Mouse (Mus musculus): ENCODE data around the gene Pik3c2g. TPM values are rescaled to one million over a fixed set of nuclear protein-coding genes. Genes with fewer than 3 reads are reported as not detected.
A peak's percentile ranks its signal among the peaks of the same experiment; 100 is the strongest.
"Not testable (repeated sequence)": the region's sequence is repeated elsewhere in the genome, so short reads cannot be mapped to it uniquely, and the experiment has no call there.

Pik3c2g gene
- polyA plus RNA-seq, 1 experiment from 2014 or later, result 0.57 TPM

- Histone ChIP-seq H3K9ac (replicated peaks; ENCODE audit: low read length) (no peak overlapping the region), H3K4me3 (replicated peaks; ENCODE audit: low read depth, low read length) (no peak overlapping the region), H3K36me3 (ENCODE audit: control insufficient read depth, insufficient read depth, low read length) (no peaks in the 10 kb centered on the region), H3K27ac (replicated peaks; ENCODE audit: low read depth, low read length) (no peak overlapping the region), H3K4me2 (ENCODE audit: low read length) (no peak overlapping the region), H3K9me3 (ENCODE audit: control insufficient read depth, low read length) (no peaks in the 10 kb centered on the region), H3K27me3 (ENCODE audit: control insufficient read depth, insufficient read depth, low read length) (no peaks in the 10 kb centered on the region), H3K4me1 (ENCODE audit: control insufficient read depth, insufficient read depth, low read length) (no peaks in the 10 kb centered on the region)
- 88% methylated on average over 8 of the region's 8 CpGs for WGBS
- ATAC-seq (ENCODE audit: low FRiP score, low TSS enrichment), result no peak
- DNase-seq, result no peak
Measured at GRCm38 (mm10) chr6:139899630-139900151, 312.7 kb downstream of the Pik3c2g start.

- H3K4me3 ChIP-seq (replicated peaks; ENCODE audit: low read depth, low read length), result no peak overlapping the region
- H3K36me3 ChIP-seq (ENCODE audit: control insufficient read depth, insufficient read depth, low read length), result no peaks in the 10 kb centered on the region
- no peak overlapping the region for H3K27ac ChIP-seq (replicated peaks; ENCODE audit: low read depth, low read length)
- no peaks in the 10 kb centered on the region for H3K4me1 ChIP-seq (ENCODE audit: control insufficient read depth, insufficient read depth, low read length)
- H3K4me2 ChIP-seq (ENCODE audit: low read length), result no peak overlapping the region
- DNase-seq (no peak), ATAC-seq (ENCODE audit: low FRiP score, low TSS enrichment) (no peak)
- H3K9ac ChIP-seq (replicated peaks; ENCODE audit: low read length), result no peak overlapping the region
- H3K27me3 ChIP-seq (ENCODE audit: control insufficient read depth, insufficient read depth, low read length), result no peaks in the 10 kb centered on the region
- H3K9me3 ChIP-seq (ENCODE audit: control insufficient read depth, low read length), result no peaks in the 10 kb centered on the region
- 78% methylated on average over 4 of the region's 4 CpGs for WGBS
Measured at GRCm38 (mm10) chr6:139901801-139902200, 314.8 kb downstream of the Pik3c2g start.

- Histone ChIP-seq H3K36me3 (ENCODE audit: control insufficient read depth, insufficient read depth, low read length) (no peaks in the 10 kb centered on the region), H3K9me3 (ENCODE audit: control insufficient read depth, low read length) (no peaks in the 10 kb centered on the region), H3K27me3 (ENCODE audit: control insufficient read depth, insufficient read depth, low read length) (no peaks in the 10 kb centered on the region), H3K4me2 (ENCODE audit: low read length) (no peak overlapping the region), H3K27ac (replicated peaks; ENCODE audit: low read depth, low read length) (no peak overlapping the region), H3K4me1 (ENCODE audit: control insufficient read depth, insufficient read depth, low read length) (0 out of 2 replicates have a peak, but pooled peaks cover 3% of the 10 kb centered on the region), H3K4me3 (replicated peaks; ENCODE audit: low read depth, low read length) (no peak overlapping the region), H3K9ac (replicated peaks; ENCODE audit: low read length) (no peak overlapping the region)
- ATAC-seq (ENCODE audit: low FRiP score, low TSS enrichment), result no peak
- no peak for DNase-seq
- 40% methylated on average over 4 of the region's 4 CpGs for WGBS
Measured at GRCm38 (mm10) chr6:139907138-139907537, 320.1 kb downstream of the Pik3c2g start.

- Histone ChIP-seq H3K4me3 (replicated peaks; ENCODE audit: low read depth, low read length) (no peak overlapping the region), H3K4me2 (ENCODE audit: low read length) (no peak overlapping the region), H3K36me3 (ENCODE audit: control insufficient read depth, insufficient read depth, low read length) (no peaks in the 10 kb centered on the region), H3K9ac (replicated peaks; ENCODE audit: low read length) (no peak overlapping the region), H3K27ac (replicated peaks; ENCODE audit: low read depth, low read length) (no peak overlapping the region), H3K4me1 (ENCODE audit: control insufficient read depth, insufficient read depth, low read length) (0 out of 2 replicates have a peak, but pooled peaks cover 3% of the 10 kb centered on the region), H3K27me3 (ENCODE audit: control insufficient read depth, insufficient read depth, low read length) (no peaks in the 10 kb centered on the region), H3K9me3 (ENCODE audit: control insufficient read depth, low read length) (no peaks in the 10 kb centered on the region)
- DNase-seq (peak; percentile 29), ATAC-seq (ENCODE audit: low FRiP score, low TSS enrichment) (no peak)
- 75% methylated on average over 12 of the region's 12 CpGs for WGBS
Measured at GRCm38 (mm10) chr6:139908997-139909669, 322.1 kb downstream of the Pik3c2g start.

GRCm38 (mm10) chr6:139928766-139929165, 341.7 kb downstream of the Pik3c2g start:
- ATAC-seq (ENCODE audit: low FRiP score, low TSS enrichment), result no peak
- no peak overlapping the region for H3K4me2 ChIP-seq (ENCODE audit: low read length)
- H3K27ac ChIP-seq (replicated peaks; ENCODE audit: low read depth, low read length), result no peak overlapping the region
- H3K9ac ChIP-seq (replicated peaks; ENCODE audit: low read length), result no peak overlapping the region
- no peak for DNase-seq
- no peaks in the 10 kb centered on the region for H3K36me3 ChIP-seq (ENCODE audit: control insufficient read depth, insufficient read depth, low read length)
- no peak overlapping the region for H3K4me3 ChIP-seq (replicated peaks; ENCODE audit: low read depth, low read length)
- no peaks in the 10 kb centered on the region for H3K9me3 ChIP-seq (ENCODE audit: control insufficient read depth, low read length)
- H3K4me1 ChIP-seq (ENCODE audit: control insufficient read depth, insufficient read depth, low read length), result no peaks in the 10 kb centered on the region
- 87% methylated on average over 5 of the region's 5 CpGs for WGBS
- no peaks in the 10 kb centered on the region for H3K27me3 ChIP-seq (ENCODE audit: control insufficient read depth, insufficient read depth, low read length)

- WGBS, result 82% methylated on average over 2 of the region's 2 CpGs
- no peaks in the 10 kb centered on the region for H3K27me3 ChIP-seq (ENCODE audit: control insufficient read depth, insufficient read depth, low read length)
- no peak overlapping the region for H3K9ac ChIP-seq (replicated peaks; ENCODE audit: low read length)
- H3K4me1 ChIP-seq (ENCODE audit: control insufficient read depth, insufficient read depth, low read length), result no peaks in the 10 kb centered on the region
- ATAC-seq (ENCODE audit: low FRiP score, low TSS enrichment), result no peak
- H3K36me3 ChIP-seq (ENCODE audit: control insufficient read depth, insufficient read depth, low read length), result no peaks in the 10 kb centered on the region
- H3K9me3 ChIP-seq (ENCODE audit: control insufficient read depth, low read length), result no peaks in the 10 kb centered on the region
- no peak overlapping the region for H3K4me2 ChIP-seq (ENCODE audit: low read length)
- H3K27ac ChIP-seq (replicated peaks; ENCODE audit: low read depth, low read length), result no peak overlapping the region
- H3K4me3 ChIP-seq (replicated peaks; ENCODE audit: low read depth, low read length), result no peak overlapping the region
- no peak for DNase-seq
Measured at GRCm38 (mm10) chr6:139934861-139935260, 347.8 kb downstream of the Pik3c2g start.

GRCm38 (mm10) chr6:139937581-139937980, 350.6 kb downstream of the Pik3c2g start:
- not testable (repeated sequence) for H3K27ac ChIP-seq (replicated peaks; ENCODE audit: low read depth, low read length); H3K4me1 ChIP-seq (ENCODE audit: control insufficient read depth, insufficient read depth, low read length); H3K9me3 ChIP-seq (ENCODE audit: control insufficient read depth, low read length); H3K4me3 ChIP-seq (replicated peaks; ENCODE audit: low read depth, low read length); ATAC-seq (ENCODE audit: low FRiP score, low TSS enrichment); H3K4me2 ChIP-seq (ENCODE audit: low read length); DNase-seq; H3K9ac ChIP-seq (replicated peaks; ENCODE audit: low read length); H3K36me3 ChIP-seq (ENCODE audit: control insufficient read depth, insufficient read depth, low read length); H3K27me3 ChIP-seq (ENCODE audit: control insufficient read depth, insufficient read depth, low read length)
- 94% methylated on average over 4 of the region's 4 CpGs for WGBS

GRCm38 (mm10) chr6:139947106-139947879, 360.3 kb downstream of the Pik3c2g start:
- WGBS, result 88% methylated on average over 8 of the region's 8 CpGs
- no peaks in the 10 kb centered on the region for H3K4me1 ChIP-seq (ENCODE audit: control insufficient read depth, insufficient read depth, low read length)
- H3K36me3 ChIP-seq (ENCODE audit: control insufficient read depth, insufficient read depth, low read length), result no peaks in the 10 kb centered on the region
- no peaks in the 10 kb centered on the region for H3K27me3 ChIP-seq (ENCODE audit: control insufficient read depth, insufficient read depth, low read length)
- no peak overlapping the region for H3K27ac ChIP-seq (replicated peaks; ENCODE audit: low read depth, low read length)
- no peak for DNase-seq
- no peak overlapping the region for H3K4me2 ChIP-seq (ENCODE audit: low read length)
- H3K9ac ChIP-seq (replicated peaks; ENCODE audit: low read length), result no peak overlapping the region
- ATAC-seq (ENCODE audit: low FRiP score, low TSS enrichment), result no peak
- H3K9me3 ChIP-seq (ENCODE audit: control insufficient read depth, low read length), result 0 out of 2 replicates have a peak, but pooled peaks cover 4% of the 10 kb centered on the region
- H3K4me3 ChIP-seq (replicated peaks; ENCODE audit: low read depth, low read length), result no peak overlapping the region
